Mouse (Mus musculus) v-Abl transformed pro-B cells (cell line): ENCODE measurements around the gene Sgcd.
"Not testable (repeated sequence)": the region's sequence is repeated elsewhere in the genome, so short reads cannot be mapped to it uniquely, and the experiment has no call there.

Experiments used
- in situ Hi-C, 2 experiments: fragments of 400-800 bp; cut with MboI; formaldehyde crosslinking; loops; one replicate each; pipeline ENCODE4 v1.15.1; 2025; ENCODE audit not compliant: unreplicated experiment in 2 of 2

The Sgcd gene

GRCm38 (mm10) chr11:47777916-47778226 lies 210.9 kb downstream of the Sgcd start:
- in situ Hi-C loops: no loop called here

- in situ Hi-C loops: no loop called here
Observed at GRCm38 (mm10) chr11:47777226-47777915, 211.4 kb downstream of the Sgcd start.

- in situ Hi-C loops: no loop called here
Observed at GRCm38 (mm10) chr11:47776019-47776418, 212.8 kb downstream of the Sgcd start.

GRCm38 (mm10) chr11:47765859-47766258 lies 222.9 kb downstream of the Sgcd start:
- in situ Hi-C loops: no loop called here

- in situ Hi-C loops: not testable (repeated sequence)
Observed at GRCm38 (mm10) chr11:47763569-47763968, 225.2 kb downstream of the Sgcd start.

GRCm38 (mm10) chr11:47759015-47759414 lies 229.8 kb downstream of the Sgcd start:
- in situ Hi-C loops: no loop called here

GRCm38 (mm10) chr11:47742806-47743205 lies 246.0 kb downstream of the Sgcd start:
- in situ Hi-C loops: no loop called here

GRCm38 (mm10) chr11:47704930-47705787 lies 283.6 kb downstream of the Sgcd start:
- in situ Hi-C loops: no loop called here

GRCm38 (mm10) chr11:47695611-47696010 lies 293.2 kb downstream of the Sgcd start:
- in situ Hi-C loops: no loop called here

- in situ Hi-C loops: loop anchor here in 1 of 2 experiments (10.0 to 25.0 kb wide), 2 partner anchors 1213 to 1696 kb away; partner anchors contain the start of gene Thg1l
Observed at GRCm38 (mm10) chr11:47658135-47658534, 330.6 kb downstream of the Sgcd start.

GRCm38 (mm10) chr11:47645911-47646310 lies 342.9 kb downstream of the Sgcd start:
- in situ Hi-C loops: no loop called here

GRCm38 (mm10) chr11:47641567-47642259 lies 347.1 kb downstream of the Sgcd start:
- in situ Hi-C loops: no loop called here

GRCm38 (mm10) chr11:47640556-47640955 lies 348.2 kb downstream of the Sgcd start:
- in situ Hi-C loops: no loop called here

- in situ Hi-C loops: no loop called here
Observed at GRCm38 (mm10) chr11:47630186-47630585, 358.6 kb downstream of the Sgcd start.

GRCm38 (mm10) chr11:47609892-47610291 lies 378.9 kb downstream of the Sgcd start:
- in situ Hi-C loops: no loop called here

- in situ Hi-C loops: no loop called here
Observed at GRCm38 (mm10) chr11:47574635-47575034, 414.1 kb downstream of the Sgcd start.

- in situ Hi-C loops: no loop called here
Observed at GRCm38 (mm10) chr11:47568488-47568887, 420.3 kb downstream of the Sgcd start.

GRCm38 (mm10) chr11:47566156-47566555 lies 422.6 kb downstream of the Sgcd start:
- in situ Hi-C loops: no loop called here

- in situ Hi-C loops: no loop called here
Observed at GRCm38 (mm10) chr11:47524845-47525244, 463.9 kb downstream of the Sgcd start.

- in situ Hi-C loops: no loop called here
Observed at GRCm38 (mm10) chr11:47508047-47508446, 480.7 kb downstream of the Sgcd start.

GRCm38 (mm10) chr11:47503236-47503635 lies 485.5 kb downstream of the Sgcd start:
- in situ Hi-C loops: not testable (repeated sequence)
